Mouse (Mus musculus): Measurements from ENCODE around the gene Ythdf1. TPM values are rescaled to one million over a fixed set of nuclear protein-coding genes. Genes with fewer than 3 reads are reported as not detected.

Ythdf1 gene
- polyA plus RNA-seq, 1 experiment from 2014 or later: 75.7 TPM

- peaks cover 15% of the 10 kb centered on the region; the same call in 1 of the 2 replicates for H3K27me3 ChIP-seq (ENCODE audit: control insufficient read depth, insufficient read depth, low read length)
- no peak overlapping the region for H3K4me2 ChIP-seq (ENCODE audit: low read depth)
- H3K4me3 ChIP-seq (ENCODE audit: low read depth, low read length): no peak overlapping the region
- ATAC-seq (ENCODE audit: insufficient read depth, low FRiP score, low TSS enrichment) (no peak), DNase-seq (ENCODE audit: low spot score) (no peak)
- WGBS: 73% methylated on average over 15 of the region's 15 CpGs
- H3K27ac ChIP-seq (ENCODE audit: low read depth, low read length): no peak overlapping the region
- H3K9ac ChIP-seq (ENCODE audit: low read length): 0 out of 2 replicates have a peak overlapping the region, but pooled peaks have one; percentile 99
- peaks cover 18% of the 10 kb centered on the region for H3K4me1 ChIP-seq (ENCODE audit: control insufficient read depth, insufficient read depth, low read length)
- H3K36me3 ChIP-seq (ENCODE audit: control insufficient read depth, insufficient read depth, low read length): no peaks in the 10 kb centered on the region
- H3K9me3 ChIP-seq (ENCODE audit: control insufficient read depth, low read length): no peaks in the 10 kb centered on the region
Observed at GRCm38 (mm10) chr2:180896819-180897625, 23.7 kb downstream of the Ythdf1 start.

GRCm38 (mm10) chr2:180895837-180896525, 24.8 kb downstream of the Ythdf1 start:
- Histone ChIP-seq H3K9me3 (ENCODE audit: control insufficient read depth, low read length) (no peaks in the 10 kb centered on the region), H3K4me3 (ENCODE audit: low read depth, low read length) (no peak overlapping the region; the same call in 1 of the 2 replicates), H3K9ac (ENCODE audit: low read length) (peak overlapping the region; percentile 99), H3K27me3 (ENCODE audit: control insufficient read depth, insufficient read depth, low read length) (peaks cover 23% of the 10 kb centered on the region; the same call in 1 of the 2 replicates), H3K36me3 (ENCODE audit: control insufficient read depth, insufficient read depth, low read length) (no peaks in the 10 kb centered on the region), H3K27ac (ENCODE audit: low read depth, low read length) (peak overlapping the region; percentile 39; the same call in 1 of the 2 replicates), H3K4me1 (ENCODE audit: control insufficient read depth, insufficient read depth, low read length) (peaks cover 18% of the 10 kb centered on the region), H3K4me2 (ENCODE audit: low read depth) (peak overlapping the region; percentile 69)
- DNase-seq (ENCODE audit: low spot score): no peak
- WGBS: 76% methylated on average over 11 of the region's 11 CpGs
- no peak for ATAC-seq (ENCODE audit: insufficient read depth, low FRiP score, low TSS enrichment)

GRCm38 (mm10) chr2:180895321-180895720, 25.4 kb downstream of the Ythdf1 start:
- Histone ChIP-seq H3K4me1 (ENCODE audit: control insufficient read depth, insufficient read depth, low read length) (peaks cover 20% of the 10 kb centered on the region), H3K27me3 (ENCODE audit: control insufficient read depth, insufficient read depth, low read length) (peaks cover 23% of the 10 kb centered on the region; the same call in 1 of the 2 replicates), H3K4me3 (ENCODE audit: low read depth, low read length) (peak overlapping the region; percentile 84), H3K9me3 (ENCODE audit: control insufficient read depth, low read length) (no peaks in the 10 kb centered on the region), H3K4me2 (ENCODE audit: low read depth) (peak overlapping the region; percentile 69), H3K9ac (ENCODE audit: low read length) (peak overlapping the region; percentile 99), H3K36me3 (ENCODE audit: control insufficient read depth, insufficient read depth, low read length) (no peaks in the 10 kb centered on the region), H3K27ac (ENCODE audit: low read depth, low read length) (peak overlapping the region; percentile 54)
- ATAC-seq (ENCODE audit: insufficient read depth, low FRiP score, low TSS enrichment) (no peak), DNase-seq (ENCODE audit: low spot score) (no peak)
- 85% methylated on average over 3 of the region's 3 CpGs for WGBS

GRCm38 (mm10) chr2:180894734-180895133, 26.0 kb downstream of the Ythdf1 start:
- Histone ChIP-seq H3K27ac (ENCODE audit: low read depth, low read length) (peak overlapping the region; percentile 96), H3K27me3 (ENCODE audit: control insufficient read depth, insufficient read depth, low read length) (peaks cover 23% of the 10 kb centered on the region; the same call in 1 of the 2 replicates), H3K9ac (ENCODE audit: low read length) (peak overlapping the region; percentile 99), H3K4me3 (ENCODE audit: low read depth, low read length) (peak overlapping the region; percentile 84), H3K4me1 (ENCODE audit: control insufficient read depth, insufficient read depth, low read length) (peaks cover 25% of the 10 kb centered on the region), H3K36me3 (ENCODE audit: control insufficient read depth, insufficient read depth, low read length) (no peaks in the 10 kb centered on the region), H3K9me3 (ENCODE audit: control insufficient read depth, low read length) (no peaks in the 10 kb centered on the region), H3K4me2 (ENCODE audit: low read depth) (peak overlapping the region; percentile 69)
- 1% methylated on average over 13 of the region's 13 CpGs for WGBS
- peak; percentile 24 for ATAC-seq (ENCODE audit: insufficient read depth, low FRiP score, low TSS enrichment)
- DNase-seq (ENCODE audit: low spot score): peak; percentile 90

- H3K9ac ChIP-seq (ENCODE audit: low read length): peak overlapping the region; percentile 99
- peak overlapping the region; percentile 96 for H3K27ac ChIP-seq (ENCODE audit: low read depth, low read length)
- peak; percentile 86 for DNase-seq (ENCODE audit: low spot score)
- peaks cover 23% of the 10 kb centered on the region; the same call in 1 of the 2 replicates for H3K27me3 ChIP-seq (ENCODE audit: control insufficient read depth, insufficient read depth, low read length)
- no peaks in the 10 kb centered on the region for H3K9me3 ChIP-seq (ENCODE audit: control insufficient read depth, low read length)
- peak overlapping the region; percentile 84 for H3K4me3 ChIP-seq (ENCODE audit: low read depth, low read length)
- no peaks in the 10 kb centered on the region for H3K36me3 ChIP-seq (ENCODE audit: control insufficient read depth, insufficient read depth, low read length)
- ATAC-seq (ENCODE audit: insufficient read depth, low FRiP score, low TSS enrichment): peak; percentile 60
- H3K4me2 ChIP-seq (ENCODE audit: low read depth): peak overlapping the region; percentile 69
- peaks cover 25% of the 10 kb centered on the region for H3K4me1 ChIP-seq (ENCODE audit: control insufficient read depth, insufficient read depth, low read length)
- WGBS: under 1% methylated on average over 54 of the region's 57 CpGs
Observed at GRCm38 (mm10) chr2:180894029-180894623, 26.6 kb downstream of the Ythdf1 start.

- peak; percentile 68 for DNase-seq (ENCODE audit: low spot score)
- H3K36me3 ChIP-seq (ENCODE audit: control insufficient read depth, insufficient read depth, low read length): no peaks in the 10 kb centered on the region
Observed at GRCm38 (mm10) chr2:180893537-180894028, 27.2 kb downstream of the Ythdf1 start.

GRCm38 (mm10) chr2:180892841-180893521, 27.8 kb downstream of the Ythdf1 start:
- peak overlapping the region; percentile 99 for H3K9ac ChIP-seq (ENCODE audit: low read length)
- peak overlapping the region; percentile 69 for H3K4me2 ChIP-seq (ENCODE audit: low read depth)
- H3K27me3 ChIP-seq (ENCODE audit: control insufficient read depth, insufficient read depth, low read length): peaks cover 23% of the 10 kb centered on the region; the same call in 1 of the 2 replicates
- H3K9me3 ChIP-seq (ENCODE audit: control insufficient read depth, low read length): no peaks in the 10 kb centered on the region
- peaks cover 33% of the 10 kb centered on the region for H3K4me1 ChIP-seq (ENCODE audit: control insufficient read depth, insufficient read depth, low read length)
- under 1% methylated on average over 94 of the region's 97 CpGs for WGBS
- DNase-seq (ENCODE audit: low spot score) (peak; percentile 88), ATAC-seq (ENCODE audit: insufficient read depth, low FRiP score, low TSS enrichment) (peak; percentile 14)
- peak overlapping the region; percentile 84 for H3K4me3 ChIP-seq (ENCODE audit: low read depth, low read length)
- peak overlapping the region; percentile 96 for H3K27ac ChIP-seq (ENCODE audit: low read depth, low read length)
- no peaks in the 10 kb centered on the region for H3K36me3 ChIP-seq (ENCODE audit: control insufficient read depth, insufficient read depth, low read length)

More at GRCm38 (mm10) chr2:180893537-180894028, 27.2 kb downstream of the Ythdf1 start:
- Histone ChIP-seq H3K4me2 (ENCODE audit: low read depth) (peak overlapping the region; percentile 69), H3K27me3 (ENCODE audit: control insufficient read depth, insufficient read depth, low read length) (peaks cover 23% of the 10 kb centered on the region; the same call in 1 of the 2 replicates), H3K4me3 (ENCODE audit: low read depth, low read length) (peak overlapping the region; percentile 84), H3K27ac (ENCODE audit: low read depth, low read length) (peak overlapping the region; percentile 96), H3K9ac (ENCODE audit: low read length) (peak overlapping the region; percentile 99), H3K9me3 (ENCODE audit: control insufficient read depth, low read length) (no peaks in the 10 kb centered on the region), H3K4me1 (ENCODE audit: control insufficient read depth, insufficient read depth, low read length) (peaks cover 27% of the 10 kb centered on the region)
- under 1% methylated on average over 48 of the region's 50 CpGs for WGBS
- ATAC-seq (ENCODE audit: insufficient read depth, low FRiP score, low TSS enrichment): peak; percentile 46

Data from neural tube, embryonic 11.5 days (tissue).